Mouse (Mus musculus): Measurements from ENCODE around the gene Gm21394. TPM values are rescaled to one million over a fixed set of nuclear protein-coding genes. Genes with fewer than 3 reads are reported as not detected.
"Not testable (repeated sequence)": the region's sequence is repeated elsewhere in the genome, so short reads cannot be mapped to it uniquely, and the experiment has no call there.

Gene Gm21394
- polyA plus RNA-seq (2014; fragmentation: Nextera tagmentation; extraction: Ambion mirVana): not detected in 2 replicates

DNA sequence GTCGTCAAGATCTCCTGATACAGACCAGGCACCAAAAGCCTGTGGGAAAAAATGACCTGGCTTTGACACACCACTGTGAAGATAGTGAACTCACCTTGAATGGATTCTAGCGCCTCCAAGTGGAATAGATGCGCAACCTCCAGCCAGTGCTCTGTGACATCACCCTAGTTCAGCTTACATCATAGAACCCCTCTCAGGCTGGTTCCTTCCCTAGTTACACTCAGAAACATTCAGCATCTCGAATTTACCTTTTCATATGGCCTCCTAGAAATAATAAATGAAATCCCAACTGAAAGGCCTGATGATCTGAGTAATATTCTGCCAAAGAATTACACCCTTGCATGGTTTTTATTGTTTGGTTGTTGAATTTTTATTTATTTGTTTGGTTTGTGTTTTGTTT, at the start of gene Gm21394:
Gm21394 (minus strand) TSS at position 101 of the 400 bp plus-strand sequence.
- not testable (repeated sequence) for H3K9ac ChIP-seq; ATAC-seq (ENCODE audit: insufficient read depth); H3K4me3 ChIP-seq (ENCODE audit: low read depth, low read length); DNase-seq; H3K36me3 ChIP-seq (ENCODE audit: insufficient read depth); H3K9me3 ChIP-seq (ENCODE audit: low read depth, low read length); H3K4me1 ChIP-seq (ENCODE audit: insufficient read depth); H3K4me2 ChIP-seq; H3K27me3 ChIP-seq (ENCODE audit: insufficient read depth, low read length); H3K27ac ChIP-seq (ENCODE audit: low read depth)
- WGBS: no CpG with 5 or more reads among the region's 4 CpGs

Other genes with a start within 250 kb of the Gm21394 start
- gene Gm21409, start 181.8 kb upstream of the Gm21394 start, polyA plus RNA-seq (2014; fragmentation: Nextera tagmentation; extraction: Ambion mirVana): not detected in 2 replicates